Mouse (Mus musculus): ENCODE data around the gene Chga.

DNA sequence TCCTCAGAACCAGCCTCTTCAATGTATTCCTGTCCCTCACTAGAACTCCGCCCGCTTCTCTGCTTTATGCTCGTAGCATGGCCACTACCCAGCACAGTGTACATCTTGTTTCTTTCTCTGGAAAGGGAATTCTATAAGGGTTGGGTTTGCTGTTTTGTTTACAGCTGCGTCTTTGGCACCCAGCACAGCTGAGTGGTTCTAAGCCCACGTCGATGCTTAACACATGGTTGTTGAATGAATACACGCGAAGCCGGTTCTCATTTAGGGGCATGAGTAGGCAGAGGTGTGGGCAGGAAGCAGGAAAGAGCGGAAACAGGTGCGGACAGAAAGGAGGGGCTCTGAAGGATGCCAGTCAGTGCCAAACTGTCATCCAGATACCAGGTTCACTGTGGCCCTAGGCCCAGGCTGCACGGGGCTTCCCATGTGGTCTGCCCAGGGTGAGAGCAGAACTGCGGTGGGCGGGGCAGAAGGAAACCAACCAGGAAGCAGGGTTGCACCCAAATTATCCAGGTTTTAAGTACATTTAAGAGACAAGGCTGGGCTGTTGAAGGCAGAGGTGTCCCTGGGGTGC lies 979 bp upstream of the Chga start:
- TF ChIP-seq CTCF (IDR thresholded peaks at IDR 0.05) (no peak), EP300 (IDR thresholded peaks at IDR 0.05) (no peak)

Data from lung, postnatal 0 days (tissue).